Mouse (Mus musculus): ENCODE data around the gene Fzd5.

Gene Fzd5

GRCm38 (mm10) chr1:64733453-64734245 lies 3.9 kb downstream of the Fzd5 start:
- DNase-seq, result no peak

DNA sequence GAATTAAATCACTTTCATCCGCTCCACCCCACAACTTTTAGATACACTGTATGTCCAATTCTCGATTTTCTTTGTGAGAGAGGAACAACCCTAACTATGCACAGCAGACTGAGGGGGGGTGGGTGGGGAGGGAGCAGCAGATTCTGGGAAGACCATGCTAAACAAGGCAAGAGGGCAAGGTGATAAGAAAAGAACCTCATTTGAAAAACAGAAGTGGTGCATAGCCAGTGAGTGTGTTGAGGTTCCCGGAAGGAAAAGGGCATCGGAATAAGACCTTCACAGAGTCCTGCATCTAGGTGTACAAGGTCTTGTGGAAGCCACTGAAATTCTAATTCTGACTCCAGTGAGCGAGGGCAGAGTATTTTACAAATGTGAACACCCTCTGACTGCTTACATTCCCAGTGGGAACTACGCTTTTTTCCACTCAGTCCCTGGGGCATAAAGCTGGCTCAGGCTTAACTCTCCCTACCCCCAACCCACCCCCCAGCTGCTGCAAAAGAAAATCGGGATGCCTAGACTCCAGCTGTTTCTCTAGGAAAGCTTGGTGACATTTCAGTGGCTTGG lies 4.8 kb downstream of the Fzd5 start:
- no peak for DNase-seq

DNA sequence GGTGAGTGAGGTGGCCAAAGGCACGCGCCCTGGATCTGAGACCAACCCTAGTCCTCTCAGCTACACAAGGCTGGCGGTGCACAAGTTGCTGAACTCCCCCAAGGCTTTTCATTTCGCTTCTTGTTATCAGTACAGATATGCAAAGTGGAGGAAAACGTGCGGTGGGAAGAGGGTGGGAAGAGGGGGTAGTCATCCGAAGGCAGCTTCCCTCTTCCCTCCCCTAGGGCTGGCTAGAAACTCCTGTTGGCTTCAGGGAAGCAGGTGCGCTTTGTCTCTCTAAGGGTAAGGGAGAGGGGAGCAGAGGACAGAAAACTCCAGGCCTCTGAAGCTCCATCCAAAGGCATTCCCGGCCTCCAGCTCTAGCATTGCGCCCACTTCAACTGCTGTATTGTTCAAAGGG lies 5.4 kb downstream of the Fzd5 start:
- no peak for DNase-seq

DNA sequence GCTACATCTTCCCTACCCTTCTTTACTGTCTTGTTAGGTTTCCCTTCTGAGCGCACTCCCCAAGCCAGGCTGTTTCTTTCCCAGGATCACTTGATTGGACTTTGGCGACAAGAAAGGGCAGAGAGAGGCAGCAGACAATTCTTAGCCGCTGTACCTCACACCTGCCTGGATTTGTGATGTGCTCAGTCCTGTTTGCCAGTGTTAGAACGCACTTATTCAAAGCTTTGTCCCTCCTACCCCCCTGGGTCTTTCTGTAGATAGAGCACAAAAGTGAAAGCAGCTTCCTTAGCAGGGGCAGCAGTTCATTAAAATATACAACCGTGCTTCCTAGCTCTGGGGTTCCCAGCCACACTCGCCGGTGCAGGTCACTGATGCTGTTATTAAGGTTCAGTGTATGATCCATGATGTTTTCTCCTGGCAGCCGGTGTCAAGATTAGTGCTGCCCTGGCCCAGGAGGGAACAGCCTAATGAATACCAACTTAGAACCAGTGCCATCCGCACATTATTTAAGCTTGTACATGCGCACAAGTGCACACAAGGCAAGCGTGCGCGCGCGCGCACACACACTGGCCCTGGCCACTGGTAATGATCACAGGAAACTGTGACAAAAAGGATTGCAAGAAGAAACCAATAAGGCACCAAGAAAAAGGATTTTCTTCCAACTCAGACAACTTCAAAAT lies 6.1 kb downstream of the Fzd5 start:
- DNase-seq, result no peak

DNA sequence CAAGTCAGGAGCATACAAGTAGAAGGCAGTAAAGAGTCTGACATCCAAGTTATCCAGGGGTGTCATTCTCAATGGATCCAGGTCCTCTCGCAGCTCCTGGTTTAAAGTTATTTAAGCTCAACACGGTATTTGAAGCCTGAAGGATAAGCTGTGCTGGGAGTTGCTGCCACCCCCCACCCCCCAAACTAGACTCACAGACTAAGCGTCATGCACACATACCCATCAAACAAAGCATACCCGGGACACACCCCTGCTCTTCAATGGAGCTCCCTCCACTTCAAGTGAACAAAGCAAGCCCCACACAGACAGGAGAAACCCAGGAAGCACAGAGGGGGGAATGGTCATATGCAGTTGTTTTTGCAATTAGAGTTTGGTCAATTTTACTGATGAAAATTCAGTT lies 7.5 kb downstream of the Fzd5 start:
- no peak for DNase-seq

DNA sequence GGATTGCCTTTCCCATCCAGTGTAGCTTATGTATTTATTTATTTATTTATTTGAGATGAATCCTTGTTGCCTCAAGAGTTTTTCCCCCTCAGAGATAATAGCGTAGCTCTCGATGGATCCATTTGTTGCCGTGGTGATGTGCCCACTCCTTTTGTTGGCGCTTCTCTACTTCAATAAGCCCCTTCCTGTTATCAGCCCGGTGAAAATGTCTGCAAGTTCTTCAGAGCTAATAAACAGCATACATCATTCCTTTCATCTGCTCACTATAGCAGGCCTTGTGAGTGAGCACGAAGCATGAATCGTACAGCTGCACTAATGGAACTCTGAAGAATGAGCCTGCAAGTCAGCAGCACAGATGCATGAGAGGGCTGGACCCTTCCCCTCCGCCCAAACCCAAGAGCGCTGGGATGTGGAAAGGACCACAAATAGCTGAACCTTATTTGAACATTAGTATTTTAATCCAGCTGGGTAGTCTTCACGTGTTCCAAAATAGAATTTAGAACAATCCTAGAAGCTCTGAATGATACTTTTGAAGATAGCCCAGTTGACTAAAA lies 16.4 kb downstream of the Fzd5 start:
- no peak for DNase-seq

DNA sequence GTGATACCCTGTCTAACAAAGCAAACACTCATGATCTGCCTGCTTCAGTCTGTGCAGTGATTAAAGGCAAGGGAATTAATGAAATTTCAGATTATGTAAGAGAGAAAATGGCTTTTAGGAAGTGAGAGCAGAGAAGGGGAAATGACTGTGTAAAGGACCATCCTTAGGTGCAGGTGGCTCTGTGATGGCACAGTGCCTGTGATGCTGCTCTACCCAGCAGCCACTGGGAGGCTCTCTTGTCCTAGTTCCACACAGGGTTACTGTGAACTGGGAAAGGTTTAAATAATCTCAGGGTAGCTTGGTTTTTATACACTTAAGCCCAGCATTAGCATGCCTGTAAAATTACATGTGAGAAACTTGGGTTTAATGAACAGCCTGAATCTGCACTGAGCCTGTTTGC lies 20.0 kb downstream of the Fzd5 start:
- DNase-seq, result peak; percentile 51

DNA sequence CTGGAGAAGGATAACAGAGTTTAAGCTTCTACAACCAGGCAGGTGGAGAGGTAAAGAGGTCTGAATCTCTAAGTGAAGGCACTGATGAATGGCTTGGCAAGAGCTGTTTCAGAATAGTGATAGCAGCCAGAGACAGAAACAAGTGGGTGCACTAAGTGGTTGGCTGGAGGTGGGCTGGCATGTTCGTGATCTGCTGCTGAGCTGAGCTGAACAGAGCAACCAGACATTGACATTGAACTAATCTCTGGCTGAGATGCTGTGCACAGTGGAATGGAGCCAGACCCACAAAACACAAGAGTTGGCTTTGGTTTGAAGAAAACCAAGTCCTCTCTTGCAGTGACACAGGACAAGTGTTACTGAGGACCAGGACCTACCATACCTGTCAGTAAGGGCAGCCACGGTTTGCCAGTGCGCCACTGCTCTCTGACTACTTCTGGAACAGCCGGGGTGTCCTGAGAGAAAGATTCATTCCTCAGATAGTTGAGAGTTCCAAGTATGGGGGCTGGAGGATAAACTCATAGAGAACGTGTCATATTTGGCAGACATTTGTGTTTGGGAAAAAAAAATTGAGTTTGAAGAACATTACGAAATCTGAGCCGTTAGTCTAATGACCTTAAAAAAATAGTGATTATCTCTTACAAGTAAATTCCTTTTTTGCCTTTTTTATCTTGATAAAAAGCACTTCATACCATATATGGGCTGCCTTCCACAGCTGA lies 20.8 kb downstream of the Fzd5 start:
- no peak for DNase-seq

DNA sequence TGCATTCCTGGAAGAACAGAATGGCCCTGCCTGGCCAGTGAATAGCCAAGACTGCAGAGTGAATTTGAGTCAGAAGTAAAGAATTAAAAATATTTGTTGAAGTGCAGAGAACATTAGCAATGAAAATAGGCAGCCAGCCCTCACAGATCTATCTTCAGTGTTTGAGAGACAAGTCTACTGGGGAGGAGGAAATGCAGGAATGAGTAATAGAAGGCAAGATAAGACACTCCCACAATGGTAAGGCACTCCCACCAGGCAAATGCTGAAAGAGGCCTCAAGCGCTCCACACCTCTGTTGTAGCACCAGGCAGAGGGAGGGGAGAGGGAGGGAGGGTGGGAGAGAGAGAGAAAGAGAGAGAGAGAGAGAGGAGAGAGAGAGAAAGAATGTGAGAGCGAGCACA lies 22.1 kb downstream of the Fzd5 start:
- no peak for DNase-seq

DNA sequence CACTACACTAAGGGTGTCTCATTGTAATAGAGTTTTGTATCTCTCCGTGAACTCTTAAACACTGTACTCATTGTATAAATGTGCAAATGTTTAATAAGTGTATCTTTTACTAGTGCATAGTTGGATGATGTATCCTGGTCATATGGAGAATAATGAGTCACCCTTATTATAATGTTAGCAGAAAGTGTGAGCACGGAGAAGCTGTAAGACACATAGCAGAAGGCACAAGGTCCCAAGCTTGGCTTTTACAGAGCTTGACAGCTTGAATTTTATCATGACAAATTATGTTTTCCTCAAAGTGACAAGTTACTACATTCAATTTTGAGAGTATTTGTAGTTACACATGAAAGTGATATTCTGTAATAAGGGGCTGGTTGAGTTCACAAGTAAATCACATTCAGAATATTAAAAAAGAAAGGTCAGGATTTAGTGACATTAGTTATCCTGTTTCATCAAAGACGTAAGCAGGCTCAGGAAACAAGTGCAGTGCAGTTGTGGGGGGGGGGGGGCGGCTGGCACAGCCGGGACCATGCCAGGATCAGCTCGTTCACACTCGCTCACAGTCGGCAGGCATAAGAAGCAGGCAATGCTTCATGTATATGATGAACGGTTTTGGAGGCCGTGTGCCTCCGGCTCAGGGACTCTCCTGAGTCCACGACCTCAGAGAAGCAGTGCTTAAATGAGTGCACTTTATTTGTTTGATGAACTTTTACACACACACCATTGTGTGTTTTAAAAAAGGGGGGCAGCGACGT lies 25.4 kb downstream of the Fzd5 start:
- no peak for DNase-seq

DNA sequence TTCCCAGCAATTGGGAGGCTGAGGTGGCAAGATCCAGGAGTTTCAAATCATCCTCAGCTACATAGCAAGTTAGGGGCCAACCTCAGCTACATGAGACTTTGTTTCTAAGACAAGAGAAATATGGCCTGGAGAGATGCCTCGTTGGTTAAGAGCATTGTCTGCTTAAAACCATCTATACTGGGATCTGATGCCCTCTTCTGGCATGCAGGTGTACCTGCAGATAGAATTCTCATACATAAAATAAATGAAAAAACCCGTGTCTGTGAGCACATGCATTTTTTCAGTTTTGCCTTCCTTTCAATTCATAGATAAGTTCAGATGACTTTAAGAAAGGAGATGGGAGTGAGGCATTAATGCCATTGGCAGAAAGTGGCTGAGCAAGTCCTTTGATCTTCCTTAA lies 27.7 kb downstream of the Fzd5 start:
- peak; percentile 21 for DNase-seq

GRCm38 (mm10) chr1:64706610-64707009 lies 30.9 kb downstream of the Fzd5 start:
- no peak for DNase-seq

DNA sequence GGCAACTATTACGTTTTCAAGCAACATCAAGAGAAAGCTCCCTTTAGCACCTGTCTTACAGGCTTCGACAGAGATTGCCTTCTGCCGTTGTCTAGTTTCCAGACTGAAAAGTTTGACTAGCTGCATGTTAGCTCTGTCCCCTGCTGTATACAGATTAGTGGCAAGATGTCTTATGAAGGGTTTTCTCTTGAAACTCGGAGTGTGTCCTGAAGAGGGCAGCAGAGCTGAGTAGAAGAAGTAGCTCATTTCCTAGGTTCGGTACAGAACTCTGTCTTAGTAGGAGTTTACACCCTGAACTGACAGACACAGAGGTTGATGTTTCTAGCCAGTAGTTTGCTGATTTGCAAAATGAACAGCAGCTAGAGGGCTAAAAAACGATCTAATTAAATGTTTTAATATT lies 32.3 kb downstream of the Fzd5 start:
- DNase-seq, result peak; percentile 75

- no peak for DNase-seq
Measured at GRCm38 (mm10) chr1:64701780-64702179, 35.8 kb downstream of the Fzd5 start.

DNA sequence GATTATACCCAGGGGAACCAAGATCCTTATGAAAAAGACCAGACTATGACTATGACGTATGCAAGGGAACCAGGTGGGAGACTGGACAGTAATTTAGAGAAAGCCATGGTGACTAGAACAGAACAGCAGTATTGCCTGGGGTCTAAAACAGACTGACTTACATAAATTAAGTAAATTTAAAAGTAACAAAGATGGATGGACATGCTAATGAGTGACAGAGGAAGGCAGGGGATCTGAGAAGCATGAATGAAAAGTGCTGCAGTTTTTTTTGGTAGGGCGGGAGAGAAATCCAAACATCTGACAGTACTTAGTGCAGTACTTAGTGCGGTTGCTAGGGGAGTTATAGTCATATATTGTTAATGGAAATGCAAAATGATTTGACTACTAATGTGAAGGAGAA lies 42.4 kb downstream of the Fzd5 start:
- no peak for DNase-seq

DNA sequence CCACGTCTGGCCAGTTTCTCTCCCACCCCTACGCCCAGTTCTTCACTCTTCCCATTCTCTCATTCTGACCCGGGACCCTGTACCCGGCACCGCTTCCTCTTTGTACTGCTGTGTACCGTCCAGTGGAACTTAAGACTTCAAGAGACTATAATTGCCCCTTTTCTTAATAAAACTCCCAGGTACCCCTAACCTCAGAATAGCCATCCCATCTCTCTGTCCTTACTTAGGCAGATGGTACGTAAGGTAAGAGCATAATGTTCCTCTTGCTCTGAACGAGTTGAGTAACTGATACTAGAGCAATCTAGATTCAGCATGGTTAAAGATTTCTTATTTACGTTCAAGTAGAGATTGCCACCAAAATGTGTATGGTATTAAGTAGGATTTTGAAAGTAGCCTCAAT lies 46.0 kb downstream of the Fzd5 start:
- no peak for DNase-seq

DNA sequence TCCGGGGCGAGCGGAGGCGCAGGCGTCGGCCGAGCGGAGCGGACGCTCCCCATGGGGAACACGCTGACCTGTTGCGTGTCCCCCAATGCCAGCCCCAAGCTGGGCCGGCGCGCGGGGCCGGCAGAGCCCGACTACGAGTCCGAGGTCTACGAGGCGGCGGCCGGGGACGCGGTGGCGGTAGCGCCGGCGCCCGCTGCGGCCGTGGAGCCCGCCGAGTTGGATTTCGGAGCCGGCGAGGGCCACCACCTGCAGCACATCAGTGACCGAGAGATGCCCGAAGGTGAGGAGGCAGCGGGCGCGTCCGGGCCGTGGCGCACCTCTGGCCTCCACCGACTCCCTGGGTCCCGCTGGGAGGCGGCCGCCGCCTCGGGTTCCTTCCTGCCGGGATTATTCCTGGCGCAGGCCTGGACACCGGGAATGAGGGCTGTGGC lies 46.4 kb downstream of the Fzd5 start:
- no peak for DNase-seq

DNA sequence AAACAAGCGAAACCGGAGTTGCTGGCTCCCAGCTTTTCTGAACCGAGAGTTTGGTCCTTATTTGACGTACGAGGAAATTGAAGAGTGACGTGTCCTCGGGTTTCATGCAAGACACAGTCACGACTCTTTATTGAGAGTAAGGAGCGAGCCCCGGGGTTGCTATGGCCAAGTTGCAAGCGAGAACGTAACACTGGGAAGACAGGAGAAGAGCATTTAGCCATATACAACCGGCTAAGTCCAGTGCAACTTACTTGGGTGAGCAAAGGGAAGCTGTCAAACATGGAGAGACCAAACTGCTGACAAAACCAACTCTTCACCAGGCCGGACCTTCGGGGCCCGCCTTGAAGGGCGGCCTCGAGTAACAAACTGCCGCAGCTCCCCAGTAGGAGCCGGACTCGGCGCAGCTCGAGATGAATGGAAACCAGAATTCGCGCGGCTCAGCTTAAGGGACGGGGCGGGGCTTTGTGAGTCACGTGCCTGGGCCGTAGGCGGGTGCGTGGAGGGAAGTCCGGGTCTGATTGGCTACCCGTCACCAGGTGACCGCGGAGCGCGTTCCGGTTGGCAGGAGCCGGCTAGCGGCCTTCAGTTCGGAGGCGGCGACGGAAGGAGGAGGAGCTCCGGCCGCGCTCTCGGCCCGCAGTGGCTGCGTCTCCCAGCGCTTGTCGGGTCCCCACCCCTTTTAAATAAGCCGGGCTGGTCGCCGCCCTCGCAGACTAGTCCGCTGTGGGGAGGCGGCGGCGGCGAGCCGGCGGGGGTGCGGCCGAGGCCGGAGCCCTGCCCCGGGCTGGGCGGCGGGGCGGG lies 47.1 kb downstream of the Fzd5 start, which contains the start of gene Ccnyl1:
TSS of gene Ccnyl1 (plus strand) at position 243 of the 801 bp plus-strand sequence.
- peak; percentile 98 for DNase-seq

- no peak for DNase-seq
Measured at GRCm38 (mm10) chr1:64689561-64690212, 47.9 kb downstream of the Fzd5 start.

- DNase-seq, result no peak
Measured at GRCm38 (mm10) chr1:64688046-64688445, 49.5 kb downstream of the Fzd5 start.

DNA sequence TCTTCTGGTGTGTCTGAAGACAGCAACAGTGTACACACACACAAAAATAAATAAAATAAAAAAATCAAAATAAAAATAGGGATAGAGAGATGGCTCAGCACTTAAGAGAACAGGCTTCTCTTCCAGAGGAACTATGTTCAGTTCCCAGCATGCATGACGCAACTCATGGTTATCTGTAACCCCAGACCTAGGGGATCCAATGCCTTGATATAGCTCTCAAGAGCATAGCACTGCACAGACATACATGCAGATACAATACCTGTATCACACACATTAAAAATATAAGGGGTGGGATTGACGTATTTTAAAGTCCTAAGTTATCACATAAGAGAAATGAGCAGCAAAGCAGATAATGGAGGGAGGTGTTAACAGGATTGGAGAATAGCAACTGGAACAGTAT lies 53.1 kb downstream of the Fzd5 start:
- no peak for DNase-seq
